Mouse (Mus musculus): ENCODE measurements around the gene Orm2.
A peak's percentile ranks its signal among the peaks of the same experiment; 100 is the strongest.

The Orm2 gene

DNA sequence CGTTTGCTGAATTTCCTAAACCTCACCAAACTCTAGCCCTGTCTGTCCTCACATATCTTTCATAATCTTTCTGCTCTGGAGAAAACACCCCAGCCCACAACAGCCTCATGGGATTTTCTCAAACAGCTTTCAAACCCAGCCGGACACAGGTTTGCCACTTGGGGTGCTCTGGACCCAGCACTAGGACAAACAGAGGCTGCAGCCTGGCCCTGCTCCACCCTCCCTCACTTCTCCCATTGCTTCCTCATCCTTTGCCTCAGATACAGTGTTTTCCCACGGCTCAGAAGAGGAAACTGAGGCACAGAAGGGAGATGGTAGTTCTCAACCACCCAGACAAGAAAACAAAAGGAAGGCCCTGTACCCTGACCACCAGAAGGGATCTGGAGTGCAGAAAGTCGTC lies 43.4 kb downstream of the Orm2 start:
- no peak for DNase-seq (ENCODE audit: low read depth)

DNA sequence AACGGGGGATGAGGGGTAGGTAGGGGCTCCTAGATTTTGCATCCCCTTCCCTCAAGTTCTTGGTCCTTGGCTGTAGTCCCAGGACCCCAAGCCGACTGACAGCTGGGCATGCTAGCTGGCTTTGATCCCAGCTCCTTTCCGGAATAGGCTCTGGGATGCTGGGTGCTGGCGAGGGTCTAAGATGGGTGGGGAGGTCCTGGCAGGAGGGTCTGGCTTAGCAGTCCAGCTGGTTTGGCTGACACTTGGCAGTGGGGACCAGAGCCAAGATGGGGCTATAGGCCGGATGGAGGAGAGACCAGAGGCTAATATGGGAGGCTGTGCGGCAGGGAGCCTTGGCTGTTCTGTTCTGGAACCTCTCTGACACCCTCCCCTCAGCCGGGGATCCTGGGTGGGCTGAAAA lies 46.0 kb downstream of the Orm2 start:
- DNase-seq (ENCODE audit: low read depth) = no peak

GRCm38 (mm10) chr4:63408649-63409048 lies 46.4 kb downstream of the Orm2 start:
- peak; percentile 1 for DNase-seq (ENCODE audit: low read depth)

GRCm38 (mm10) chr4:63409317-63409907 lies 47.2 kb downstream of the Orm2 start:
- no peak for DNase-seq (ENCODE audit: low read depth)

- no peak for DNase-seq (ENCODE audit: low read depth)
Measured at GRCm38 (mm10) chr4:63409908-63410582, 47.8 kb downstream of the Orm2 start.

DNA sequence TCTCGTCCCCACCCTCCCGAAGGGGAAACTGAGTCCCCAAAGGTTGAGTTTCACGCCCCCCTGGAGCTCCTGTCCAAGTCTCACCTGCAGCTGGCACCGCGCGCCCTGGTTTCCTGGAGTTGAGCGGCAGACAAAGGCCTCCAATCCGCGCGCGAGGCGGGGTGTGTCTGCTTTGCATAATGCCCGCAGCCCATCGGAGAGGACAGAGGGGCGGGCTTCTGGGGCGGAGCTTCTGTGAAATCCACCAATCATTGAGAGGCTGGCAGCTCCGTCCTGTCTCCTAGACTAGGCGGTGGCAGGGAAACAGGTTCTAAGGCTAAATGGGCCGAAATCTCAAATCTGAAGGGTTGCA lies 48.3 kb downstream of the Orm2 start:
- DNase-seq (ENCODE audit: low read depth) = no peak

DNA sequence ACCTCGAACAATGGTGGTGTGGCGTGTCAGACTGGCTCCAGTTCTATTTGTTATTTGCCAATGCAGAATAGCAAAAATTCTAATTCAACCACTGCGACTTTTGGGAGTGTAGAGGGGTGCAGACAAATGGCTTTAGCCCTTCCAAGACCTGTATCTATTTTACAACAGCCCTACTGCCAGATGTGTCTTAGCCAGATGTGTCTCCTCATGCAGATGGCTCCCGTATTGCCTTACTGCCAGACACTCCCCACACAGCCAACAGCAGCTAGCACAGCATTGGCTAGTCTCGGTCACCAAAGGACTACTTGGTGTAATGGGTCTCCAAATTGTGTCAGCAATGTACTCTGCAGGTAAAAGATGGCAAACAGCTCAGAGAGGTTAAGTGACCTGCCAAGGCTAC lies 49.0 kb downstream of the Orm2 start:
- no peak for DNase-seq (ENCODE audit: low read depth)

DNA sequence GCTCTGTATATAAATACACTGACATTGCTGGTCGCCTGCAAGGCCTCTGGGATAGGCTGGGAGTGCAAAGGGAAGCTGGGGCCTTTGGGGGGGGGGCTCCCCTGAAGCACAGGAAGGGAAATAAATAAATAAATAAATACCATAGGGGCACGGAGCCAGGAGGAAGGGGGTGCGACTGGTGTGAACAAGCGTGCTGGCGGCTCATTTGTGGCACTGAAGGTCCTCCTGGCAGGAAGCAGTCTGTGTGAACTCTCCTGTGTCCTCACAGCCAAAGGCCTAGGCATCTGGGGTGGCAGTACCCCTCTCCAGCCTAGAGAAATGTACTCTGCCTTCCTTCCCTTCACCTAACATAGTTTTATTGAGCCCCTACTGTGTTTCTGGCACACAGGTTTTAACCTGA lies 52.7 kb downstream of the Orm2 start:
- no peak for DNase-seq (ENCODE audit: low read depth)

All from 416B (cell line).